Mouse (Mus musculus) erythroid progenitor cell, adult 5-6 weeks (primary cell): ENCODE measurements around the gene Sipa1l1. TPM values are rescaled to one million over a fixed set of nuclear protein-coding genes. Genes with fewer than 3 reads are reported as not detected.
"Not testable (repeated sequence)": the region's sequence is repeated elsewhere in the genome, so short reads cannot be mapped to it uniquely, and the experiment has no call there.

Source experiments
- ATAC-seq: replicated peaks from 2 replicates; pipeline ENCODE4 v1.8.0; 2016; ENCODE audit warnings: moderate number of reproducible peaks, mild to moderate bottlenecking, moderate TSS enrichment, inconsistent platforms; ENCODE audit not compliant: poor library complexity, low FRiP score, severe bottlenecking
- total RNA-seq, 2 experiments: library from RNA; stranded (forward) in 1 of 2; stranded (reverse) in 1 of 2; fragments of 150-400 nt in 1 of 2; fragments of 186-747, 209-891 nt in 1 of 2; gene quantifications; 2 replicates each; pipeline versions ENCODE4 v1.2.3 to v1.2.4; 2015 to 2017; ENCODE audit warnings: low replicate concordance in 2 of 2

The Sipa1l1 gene
- total RNA-seq, 2 experiments from 2014 or later: 4.3 to 7.1 TPM

- ATAC-seq: no peak
Measured at GRCm38 (mm10) chr12:82171591-82171990, 2.5 kb downstream of the Sipa1l1 start.

DNA sequence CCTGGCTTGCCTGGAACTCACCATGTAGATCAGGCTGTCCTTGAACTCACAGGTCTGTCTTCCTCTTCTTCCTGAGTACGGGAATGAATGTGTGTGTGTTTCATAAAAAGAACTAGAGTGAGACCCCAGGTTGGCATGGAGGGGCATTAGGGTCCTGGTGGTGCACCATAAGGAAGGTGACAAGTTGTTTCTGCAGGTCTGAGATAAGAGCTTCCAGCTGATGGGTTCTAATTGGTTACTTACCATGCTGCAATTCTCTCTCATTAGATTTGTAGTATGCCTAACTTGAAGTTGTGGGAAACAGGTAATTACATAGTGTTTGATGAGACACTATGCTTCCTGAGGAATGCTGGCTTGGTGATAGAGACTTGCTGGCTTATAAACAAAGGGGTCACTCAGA is 4.5 kb downstream of the Sipa1l1 start:
- ATAC-seq: no peak

- no peak for ATAC-seq
Measured at GRCm38 (mm10) chr12:82175709-82176108, 6.6 kb downstream of the Sipa1l1 start.

GRCm38 (mm10) chr12:82178636-82179035 is 9.5 kb downstream of the Sipa1l1 start:
- ATAC-seq: no peak

GRCm38 (mm10) chr12:82179626-82180025 is 10.5 kb downstream of the Sipa1l1 start:
- ATAC-seq: no peak

DNA sequence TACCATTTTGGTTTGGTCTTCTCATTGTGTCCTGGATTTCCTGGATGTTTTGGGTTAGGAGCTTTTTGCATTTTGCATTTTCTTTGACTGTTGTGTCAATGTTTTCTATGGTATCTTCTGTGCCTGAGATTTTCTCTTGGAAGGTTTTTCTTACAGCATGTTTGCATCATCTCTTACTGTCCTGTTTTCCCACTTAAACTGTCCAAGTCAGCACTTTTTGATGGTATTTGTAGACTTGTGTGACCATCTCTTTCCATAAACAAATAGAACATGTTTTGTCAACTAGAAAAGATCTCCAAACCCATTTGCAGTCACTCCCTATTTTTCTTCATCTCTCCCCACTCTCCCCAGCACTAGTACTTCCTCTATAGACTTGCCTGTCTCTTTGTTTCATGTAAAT is 17.0 kb downstream of the Sipa1l1 start:
- not testable (repeated sequence) for ATAC-seq

DNA sequence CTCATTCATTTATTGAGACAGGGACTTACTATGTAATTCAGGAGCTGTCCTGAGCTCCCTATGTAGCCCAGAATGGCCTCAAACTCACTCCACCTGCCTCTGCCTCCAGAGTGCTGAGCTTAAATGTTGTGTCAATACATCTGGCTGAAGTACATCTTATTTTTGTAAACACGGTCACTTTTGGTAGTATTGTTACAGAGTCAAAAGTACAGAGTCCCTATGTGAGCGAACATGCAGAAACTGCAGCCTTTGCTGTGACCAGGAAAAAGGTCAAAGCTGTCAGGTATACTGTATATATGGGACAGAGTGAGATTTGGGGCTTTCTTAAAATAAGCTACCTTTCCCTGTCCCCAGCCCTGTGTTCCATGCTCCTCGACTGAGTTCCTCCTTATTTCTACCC is 17.6 kb downstream of the Sipa1l1 start:
- no peak for ATAC-seq

GRCm38 (mm10) chr12:82187178-82187839 is 18.2 kb downstream of the Sipa1l1 start:
- no peak for ATAC-seq

GRCm38 (mm10) chr12:82188321-82189075 is 19.4 kb downstream of the Sipa1l1 start:
- ATAC-seq: no peak

DNA sequence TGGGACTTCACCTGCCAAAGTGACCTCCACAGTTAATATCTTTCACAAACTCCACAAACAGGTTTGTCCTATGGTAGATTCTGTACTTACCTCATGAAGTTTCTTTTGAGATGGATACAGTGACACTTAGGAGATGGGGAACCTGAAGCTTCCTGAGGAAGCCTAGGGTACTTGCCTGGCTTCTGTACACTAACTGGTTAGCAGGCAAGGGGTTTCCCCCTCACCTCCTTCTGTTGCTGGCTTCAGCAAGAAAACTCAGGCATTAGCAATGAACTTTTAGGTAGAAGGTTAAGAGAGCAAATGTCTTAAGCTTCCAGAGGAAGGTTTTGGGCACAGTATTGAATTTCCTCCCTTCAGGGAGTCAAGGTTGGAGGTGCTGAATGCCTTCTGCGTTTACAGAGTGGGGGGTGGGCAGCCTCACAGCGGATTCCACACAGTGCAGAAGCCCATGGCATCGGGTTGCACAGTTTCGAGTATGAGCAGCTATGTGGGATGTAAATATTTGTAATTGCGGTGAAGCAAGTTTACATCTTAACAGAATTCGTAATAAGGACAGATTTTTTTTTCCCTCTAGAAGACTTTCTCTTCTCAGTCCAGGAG is 20.1 kb downstream of the Sipa1l1 start:
- ATAC-seq: no peak

DNA sequence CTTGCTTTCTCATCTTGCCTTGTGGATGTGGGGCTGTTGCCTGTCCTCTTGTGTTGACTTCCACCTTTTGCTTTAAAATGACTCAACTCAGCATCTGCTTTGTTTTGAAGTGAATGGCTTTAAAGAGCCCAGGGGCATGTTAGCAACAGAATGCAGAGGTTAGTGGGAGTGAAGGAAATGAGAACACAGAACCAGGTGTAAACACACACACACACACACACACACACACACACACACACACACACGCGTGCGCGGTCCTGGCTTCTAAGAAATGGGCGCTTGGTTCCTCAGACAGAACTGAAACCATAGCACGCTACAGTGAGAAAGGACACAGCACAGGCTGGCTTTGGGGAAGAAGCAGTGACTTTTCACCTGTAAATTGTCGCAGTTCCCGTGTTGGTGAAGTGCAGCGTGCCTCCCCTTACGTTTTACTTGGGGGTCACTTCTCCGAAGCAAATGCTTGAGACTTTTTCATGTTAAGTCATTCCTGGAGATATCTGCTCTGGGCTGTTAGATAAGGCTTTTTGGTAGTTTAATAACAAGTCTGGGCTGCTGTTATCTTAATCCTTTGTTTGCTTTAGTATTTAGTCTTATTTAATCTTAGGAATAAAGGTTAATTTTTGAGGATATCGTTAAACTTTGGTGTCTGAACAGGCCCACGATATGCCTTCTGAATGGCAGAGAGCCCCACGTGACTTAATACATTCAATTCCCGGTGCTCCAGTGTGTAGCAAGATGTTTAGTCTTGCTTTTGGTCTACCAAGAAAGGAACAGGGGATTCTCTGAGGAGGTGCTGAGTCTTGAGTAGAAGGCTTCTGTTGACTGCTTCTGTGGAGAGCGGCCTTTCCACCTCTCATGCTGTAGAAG is 20.8 kb downstream of the Sipa1l1 start:
- ATAC-seq: no peak

DNA sequence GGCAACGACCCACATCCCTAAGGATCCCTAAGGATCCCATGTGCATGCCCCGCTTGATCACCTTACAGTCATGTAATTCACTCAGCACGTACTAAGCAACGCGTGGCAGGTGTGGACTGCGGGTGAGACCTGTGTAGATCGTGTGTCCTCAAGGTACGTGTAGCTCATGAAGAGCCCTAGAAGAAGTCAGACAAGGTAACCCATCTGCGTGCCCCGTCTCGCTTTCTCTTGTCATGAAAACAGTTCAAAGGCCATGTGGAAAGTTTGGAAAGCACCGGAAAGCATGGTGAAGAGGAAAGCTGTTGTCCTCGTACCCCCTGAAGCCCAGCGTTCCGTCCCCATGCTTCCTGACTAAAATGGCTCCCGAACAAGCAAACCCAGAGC is 21.5 kb downstream of the Sipa1l1 start:
- ATAC-seq: no peak

DNA sequence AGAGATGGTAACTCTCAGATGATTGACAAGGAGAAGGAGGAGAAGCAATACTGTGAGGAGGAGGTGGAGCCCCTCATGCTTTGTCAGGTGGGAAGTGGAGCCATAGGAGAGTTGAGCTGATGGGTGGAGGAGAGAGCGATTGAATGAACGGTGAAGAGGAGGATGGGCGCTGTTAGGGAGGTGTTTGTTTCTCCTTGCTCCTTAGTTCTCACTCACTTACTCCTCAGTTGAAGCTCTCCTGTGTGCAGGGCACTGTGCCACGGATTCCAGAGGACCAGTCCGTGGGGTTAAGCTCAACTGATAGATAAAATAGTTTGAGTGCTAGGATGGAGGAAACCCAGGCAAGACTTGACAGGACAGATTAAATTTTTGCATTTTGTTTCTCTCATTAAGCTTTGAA is 22.6 kb downstream of the Sipa1l1 start:
- no peak for ATAC-seq

- no peak for ATAC-seq
Measured at GRCm38 (mm10) chr12:82192641-82193054, 23.5 kb downstream of the Sipa1l1 start.

- ATAC-seq: no peak
Measured at GRCm38 (mm10) chr12:82193476-82193875, 24.4 kb downstream of the Sipa1l1 start.

- ATAC-seq: no peak
Measured at GRCm38 (mm10) chr12:82194919-82195318, 25.8 kb downstream of the Sipa1l1 start.

- no peak for ATAC-seq
Measured at GRCm38 (mm10) chr12:82196213-82196612, 27.1 kb downstream of the Sipa1l1 start.

GRCm38 (mm10) chr12:82196615-82197146 is 27.6 kb downstream of the Sipa1l1 start:
- no peak for ATAC-seq

DNA sequence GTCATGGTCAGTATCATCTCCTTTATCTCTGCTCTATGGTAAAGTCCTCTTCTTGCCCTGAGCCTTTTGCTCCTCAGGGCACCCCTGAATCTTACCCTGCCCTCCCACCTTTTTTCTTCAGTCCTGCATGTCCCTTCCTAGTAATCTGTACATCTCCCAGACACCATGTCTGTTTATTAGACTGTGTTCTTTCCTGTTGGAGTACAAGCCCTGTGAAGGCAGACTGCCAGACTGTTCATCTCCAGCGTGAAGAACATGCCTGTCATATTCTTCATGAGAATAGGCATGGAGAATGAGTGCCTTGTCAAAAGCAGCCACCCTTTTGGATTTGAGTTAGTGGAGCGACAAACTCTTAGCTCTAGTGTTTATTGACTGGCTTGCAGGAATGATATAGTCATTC is 28.1 kb downstream of the Sipa1l1 start:
- ATAC-seq: no peak

GRCm38 (mm10) chr12:82199286-82199685 is 30.2 kb downstream of the Sipa1l1 start:
- no peak for ATAC-seq
